Mouse (Mus musculus) monocyte, adult 5-6 weeks (primary cell): ENCODE measurements around the gene Ephb1. TPM values are rescaled to one million over a fixed set of nuclear protein-coding genes. Genes with fewer than 3 reads are reported as not detected.

ENCODE experiments used
- ATAC-seq: fragments of 153-309, 156-312 bp; replicated peaks from 2 replicates; pipeline ENCODE4 v1.8.0; 2017; ENCODE audit warnings: mild to moderate bottlenecking; ENCODE audit not compliant: low TSS enrichment, insufficient number of reproducible peaks, severe bottlenecking, poor library complexity, low FRiP score
- total RNA-seq: library from RNA; stranded (forward); fragments of 200-1000, 200-491, 200-594 nt; gene quantifications from 3 replicates; pipeline ENCODE4 v1.2.3, GENCODE M21; 2017

Gene Ephb1
- total RNA-seq, 1 experiment from 2014 or later = not detected

- ATAC-seq = no peak
Measured at GRCm38 (mm10) chr9:102196856-102197255, 157.6 kb downstream of the Ephb1 start.

DNA sequence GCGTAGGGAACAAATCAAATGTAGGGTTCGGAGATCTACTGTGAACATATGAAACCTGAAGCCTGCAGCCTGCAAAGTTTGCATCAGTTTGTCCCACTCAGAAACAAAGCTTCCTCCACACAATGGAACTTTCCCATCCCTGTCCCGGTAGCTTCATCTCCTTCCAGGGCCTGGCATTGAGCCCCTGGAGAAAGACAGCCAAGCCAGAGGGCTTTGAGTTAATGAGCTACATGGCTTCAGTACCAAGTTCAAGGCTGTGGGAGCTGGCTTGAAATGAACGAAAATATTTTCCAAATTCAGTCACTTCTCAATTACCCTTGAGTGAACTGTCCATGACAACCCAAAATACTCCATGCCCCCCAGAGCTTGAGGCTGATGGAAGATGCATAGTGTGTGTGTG lies 160.4 kb downstream of the Ephb1 start:
- ATAC-seq = no peak

DNA sequence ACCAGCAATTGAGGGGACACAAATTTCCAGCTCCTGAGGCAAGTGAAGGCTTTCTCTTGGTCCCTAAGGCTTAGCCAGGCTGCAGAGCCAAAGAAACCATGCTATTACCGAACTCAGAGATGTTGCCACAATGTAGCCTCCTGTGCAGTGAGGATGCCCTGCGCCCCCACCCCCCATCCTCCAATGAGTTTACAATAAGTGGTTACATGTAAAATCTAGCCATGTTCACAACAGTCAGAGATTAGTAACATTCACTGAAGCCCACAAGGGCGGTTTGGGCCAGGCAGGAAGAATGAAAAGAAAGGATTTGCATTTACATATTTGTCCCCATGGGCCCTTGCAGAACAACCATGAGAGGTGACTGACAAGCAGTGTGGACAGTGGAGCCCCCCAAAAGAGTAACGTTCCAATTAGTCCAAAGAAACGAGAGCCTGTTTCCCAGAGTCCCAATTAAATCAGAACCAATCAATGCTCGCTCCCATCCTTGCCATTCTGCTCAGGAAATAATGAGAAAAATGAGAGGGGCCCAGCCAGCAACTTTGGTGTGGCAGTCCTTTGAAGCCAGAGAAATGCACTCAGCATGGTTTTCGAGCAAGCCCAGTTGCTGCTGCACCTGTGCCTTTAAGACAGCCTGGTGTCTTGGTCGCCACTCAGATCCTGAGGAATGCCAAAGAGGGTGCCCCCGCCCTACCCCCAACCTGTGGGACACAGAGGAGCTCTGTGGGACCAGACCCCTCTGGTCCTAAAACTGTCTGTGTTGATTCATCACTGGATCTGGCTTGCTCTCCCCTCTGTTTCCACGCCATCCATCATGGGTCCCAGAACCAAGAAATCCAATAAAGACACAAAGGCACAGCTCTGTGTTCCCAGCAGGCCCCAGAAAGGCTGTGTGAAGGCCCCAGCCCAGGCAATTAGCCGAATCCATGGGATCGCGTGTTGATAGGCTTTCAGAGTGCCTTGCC lies 161.5 kb downstream of the Ephb1 start:
- no peak for ATAC-seq

- ATAC-seq = no peak
Measured at GRCm38 (mm10) chr9:102190058-102190457, 164.4 kb downstream of the Ephb1 start.

GRCm38 (mm10) chr9:102189406-102189805 lies 165.1 kb downstream of the Ephb1 start:
- ATAC-seq = no peak

DNA sequence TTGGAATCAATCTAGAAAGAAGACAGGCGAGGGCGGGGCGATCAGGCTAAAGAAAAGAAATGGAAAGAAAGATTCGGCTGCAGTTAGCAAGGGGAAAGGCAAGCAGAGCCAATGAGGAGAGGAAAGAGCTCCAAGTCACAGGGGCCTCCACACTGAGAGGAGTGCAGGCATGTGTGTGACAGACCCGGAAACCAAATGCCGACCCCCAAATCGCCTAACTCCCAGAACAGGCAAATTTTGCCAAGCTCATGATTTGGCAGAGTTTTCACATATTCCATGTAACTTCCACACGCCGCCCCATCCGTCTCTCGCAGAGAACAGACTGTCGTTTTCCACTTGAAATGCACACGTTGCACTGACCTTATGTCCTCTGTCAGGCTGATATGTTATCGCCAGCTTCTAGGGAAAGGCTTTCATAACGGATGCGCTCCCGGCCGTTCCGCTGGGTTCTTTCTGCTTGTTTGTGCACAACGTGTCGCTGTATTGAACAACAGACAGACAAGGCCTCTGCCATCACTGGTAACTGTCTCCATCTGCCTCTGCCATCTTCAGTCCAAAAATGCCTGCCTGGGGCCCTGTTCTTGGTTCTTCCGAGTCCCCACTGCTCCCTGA lies 170.7 kb downstream of the Ephb1 start:
- ATAC-seq = no peak

GRCm38 (mm10) chr9:102181810-102182490 lies 172.5 kb downstream of the Ephb1 start:
- ATAC-seq = no peak

DNA sequence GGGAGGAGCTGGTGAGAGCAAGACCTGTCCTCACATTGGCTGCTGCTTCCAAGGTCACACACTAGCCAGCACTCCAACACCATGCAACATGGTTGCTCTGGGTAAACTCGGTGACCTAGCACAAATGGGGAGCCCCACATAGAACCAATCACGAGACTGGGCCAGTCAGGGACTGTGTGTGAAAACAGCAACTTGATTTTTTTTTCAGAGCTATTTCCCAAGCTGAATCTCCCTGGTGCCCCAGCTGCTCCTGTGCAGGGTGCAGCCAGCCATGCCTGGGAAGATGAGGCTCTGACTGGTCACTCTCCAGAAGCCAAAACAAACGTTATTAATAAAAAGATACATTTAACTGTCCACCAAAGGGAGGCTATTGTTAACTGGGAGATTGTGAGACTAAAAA lies 173.2 kb downstream of the Ephb1 start:
- no peak for ATAC-seq

- ATAC-seq = no peak
Measured at GRCm38 (mm10) chr9:102180486-102180885, 174.0 kb downstream of the Ephb1 start.

GRCm38 (mm10) chr9:102180070-102180469 lies 174.4 kb downstream of the Ephb1 start:
- ATAC-seq = no peak

- ATAC-seq = no peak
Measured at GRCm38 (mm10) chr9:102169706-102170105, 184.8 kb downstream of the Ephb1 start.

DNA sequence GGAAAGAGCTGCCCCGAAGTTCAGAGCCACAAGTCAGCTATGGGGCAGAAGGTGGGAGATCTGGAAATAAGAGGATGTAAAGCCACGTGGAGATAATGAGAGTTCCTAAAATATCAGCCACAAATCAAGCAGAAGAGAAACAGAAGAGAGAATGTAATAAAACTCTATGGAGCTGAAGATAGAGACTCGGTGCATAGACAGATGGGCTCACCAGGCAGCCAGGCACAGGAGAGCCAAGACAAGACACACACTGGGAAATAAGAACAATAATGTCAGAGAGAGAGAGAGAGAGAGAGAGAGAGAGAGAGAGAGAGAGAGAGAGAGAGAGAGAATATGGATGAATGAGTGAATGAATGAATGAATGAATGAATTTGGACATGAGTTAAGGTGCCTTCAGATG lies 198.6 kb downstream of the Ephb1 start:
- no peak for ATAC-seq

DNA sequence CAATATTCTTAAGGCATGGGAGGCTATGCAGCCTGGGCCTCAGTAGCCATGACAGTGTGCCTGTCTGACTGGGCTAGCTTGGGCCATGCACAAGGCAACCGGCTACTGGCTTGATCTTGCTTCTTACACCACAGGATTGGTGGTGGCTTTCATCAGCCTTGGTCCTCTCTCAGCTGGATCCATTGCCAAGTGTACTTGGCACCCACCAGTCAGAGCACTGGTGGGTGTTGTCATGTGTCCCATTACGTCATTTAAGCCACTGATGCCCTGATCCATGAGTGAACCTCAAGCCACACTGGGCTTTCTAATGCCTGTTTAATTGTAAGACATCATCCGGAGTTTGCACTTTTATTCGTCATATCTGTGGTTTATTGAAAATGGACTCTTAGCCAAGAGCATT lies 215.3 kb downstream of the Ephb1 start:
- no peak for ATAC-seq

DNA sequence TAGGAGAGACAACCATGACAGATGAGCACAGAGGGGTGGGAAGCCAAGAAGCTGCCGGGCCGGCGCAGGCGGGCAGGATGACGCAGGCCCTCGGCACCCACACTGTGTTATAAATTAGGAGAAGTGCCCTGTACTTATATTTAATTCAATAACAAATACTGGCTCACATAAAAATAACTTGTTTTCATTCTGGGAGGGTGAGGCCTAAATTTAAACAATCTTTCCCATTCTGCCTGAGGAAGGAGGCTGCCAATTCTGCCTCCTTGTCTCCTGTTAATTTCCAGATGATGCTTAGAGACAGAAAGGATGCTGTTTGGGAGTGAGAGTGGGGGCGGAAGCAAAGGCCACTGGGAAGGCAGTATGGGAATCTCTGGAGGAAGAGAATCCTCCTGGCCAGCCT lies 215.8 kb downstream of the Ephb1 start:
- no peak for ATAC-seq

DNA sequence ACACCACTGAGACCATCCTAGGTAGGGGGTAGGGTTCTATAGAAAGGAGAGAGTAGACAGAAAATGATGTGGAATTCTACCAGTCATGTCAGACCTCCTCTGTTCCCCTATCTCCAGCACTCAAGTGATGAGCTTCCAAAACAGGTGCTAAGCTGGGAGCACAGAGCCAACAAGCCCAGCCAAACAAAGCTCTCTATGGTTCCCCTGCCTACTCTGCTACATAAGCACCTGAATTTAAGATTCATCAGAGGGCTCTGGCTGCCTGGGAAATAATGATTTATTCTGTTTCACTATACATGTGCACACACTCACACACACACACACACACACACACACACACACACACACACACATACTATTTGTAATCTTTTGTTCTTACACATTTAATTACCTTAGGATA lies 216.3 kb downstream of the Ephb1 start:
- ATAC-seq = no peak

- no peak for ATAC-seq
Measured at GRCm38 (mm10) chr9:102130506-102130905, 224.0 kb downstream of the Ephb1 start.

DNA sequence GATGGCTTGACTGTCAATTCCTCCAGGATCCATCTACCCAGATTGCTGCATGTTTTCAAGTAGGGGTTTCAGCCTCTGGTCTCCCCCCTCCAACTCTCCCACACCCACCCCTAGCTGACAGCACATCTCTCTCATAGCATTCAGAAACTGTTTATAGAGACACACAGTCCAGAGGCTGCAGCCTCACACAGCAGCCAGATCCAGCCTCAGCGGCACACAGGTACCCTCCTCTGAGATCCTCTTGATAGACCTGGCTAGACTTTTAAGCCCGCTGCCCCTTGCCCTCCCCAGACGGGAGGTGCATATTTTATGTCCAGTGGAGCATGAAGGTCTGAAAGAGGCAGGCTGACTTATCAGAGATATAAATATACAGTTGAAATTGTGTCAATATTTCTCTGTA lies 228.0 kb downstream of the Ephb1 start:
- ATAC-seq = no peak

GRCm38 (mm10) chr9:102122880-102123453 lies 231.5 kb downstream of the Ephb1 start:
- no peak for ATAC-seq

DNA sequence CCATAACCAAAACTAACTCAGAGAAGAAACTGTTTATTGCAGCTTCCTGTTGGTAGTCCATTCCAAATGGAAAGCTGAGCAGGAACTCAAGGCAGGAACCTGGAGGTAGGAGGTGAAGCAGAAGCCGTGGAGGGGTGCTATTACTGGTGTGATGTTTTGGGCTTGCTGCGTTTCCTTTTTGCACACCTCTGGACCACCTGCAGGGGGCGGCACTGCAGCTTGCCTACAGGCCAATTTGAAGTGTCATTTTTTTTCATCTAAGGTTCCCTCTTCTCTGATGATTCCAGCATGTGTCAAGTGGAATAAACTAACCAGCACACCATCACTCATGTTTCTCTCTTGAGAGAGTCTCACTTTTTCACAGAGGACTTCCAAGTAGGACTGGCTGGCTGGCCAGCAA lies 235.1 kb downstream of the Ephb1 start:
- no peak for ATAC-seq
